Mouse (Mus musculus) spleen, postnatal 36 days (tissue): ENCODE results near the gene Rnf168.
A peak's percentile ranks its signal among the peaks of the same experiment; 100 is the strongest.
"Not testable (repeated sequence)": the region's sequence is repeated elsewhere in the genome, so short reads cannot be mapped to it uniquely, and the experiment has no call there.

Experiments used
- DNase-seq, 2 experiments: peaks; one replicate each; pipeline ENCODE4 v3.0.0; 2022; ENCODE audit warnings: low spot score in 2 of 2, mixed read lengths in 1 of 2

The Rnf168 gene

DNA sequence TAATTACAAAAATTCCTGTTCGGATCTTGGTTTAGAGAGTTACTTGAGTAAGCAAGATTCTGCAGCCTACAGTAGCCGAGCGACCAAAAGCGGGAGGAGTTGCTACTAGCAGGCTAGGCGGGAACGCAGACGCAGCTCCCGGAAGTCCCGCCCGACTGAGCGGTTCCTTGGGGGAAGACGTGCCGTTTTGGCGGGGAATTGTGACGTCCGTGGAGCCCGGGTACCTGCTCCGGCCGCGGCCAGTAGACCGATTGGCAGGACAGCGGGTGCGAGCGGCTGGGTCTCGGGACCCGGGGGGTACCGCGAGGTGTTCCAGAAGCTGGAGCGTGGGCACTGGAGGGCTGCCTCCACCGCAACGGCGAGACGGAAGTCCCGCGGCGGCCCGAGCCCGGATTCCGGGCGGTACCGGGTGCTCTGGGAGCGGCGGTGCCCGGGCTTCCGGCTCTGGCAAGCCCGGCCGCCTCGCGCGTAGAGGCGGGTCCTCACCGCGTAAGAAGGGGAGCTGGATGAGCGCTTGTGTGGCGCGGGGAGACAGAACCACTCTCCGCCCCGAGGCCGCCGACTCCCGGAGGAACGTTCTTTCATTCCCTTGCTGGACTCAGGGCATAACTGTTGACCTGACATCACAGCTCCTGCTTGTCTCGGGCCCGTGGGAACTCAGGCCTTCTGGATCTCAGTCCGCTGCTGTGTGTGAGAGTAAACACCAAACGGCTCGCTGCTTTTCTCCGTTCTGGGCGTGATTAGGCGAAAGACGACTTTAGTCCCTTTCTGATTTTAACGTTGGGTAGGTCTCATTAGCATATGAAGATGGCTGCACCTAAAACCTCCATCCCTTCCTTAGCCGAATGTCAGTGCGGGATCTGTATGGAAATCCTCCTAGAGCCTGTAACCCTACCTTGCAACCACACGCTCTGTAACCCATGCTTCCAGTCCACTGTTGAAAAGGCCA lies at the start of gene Rnf168:
TSS of gene Rnf168 (plus strand) at position 152 of the 949 bp plus-strand sequence.
- peak; percentile 88 for DNase-seq

- not testable (repeated sequence) for DNase-seq
Measured at GRCm38 (mm10) chr16:32232050-32232449, 45.2 kb upstream of the Rnf168 start.

DNA sequence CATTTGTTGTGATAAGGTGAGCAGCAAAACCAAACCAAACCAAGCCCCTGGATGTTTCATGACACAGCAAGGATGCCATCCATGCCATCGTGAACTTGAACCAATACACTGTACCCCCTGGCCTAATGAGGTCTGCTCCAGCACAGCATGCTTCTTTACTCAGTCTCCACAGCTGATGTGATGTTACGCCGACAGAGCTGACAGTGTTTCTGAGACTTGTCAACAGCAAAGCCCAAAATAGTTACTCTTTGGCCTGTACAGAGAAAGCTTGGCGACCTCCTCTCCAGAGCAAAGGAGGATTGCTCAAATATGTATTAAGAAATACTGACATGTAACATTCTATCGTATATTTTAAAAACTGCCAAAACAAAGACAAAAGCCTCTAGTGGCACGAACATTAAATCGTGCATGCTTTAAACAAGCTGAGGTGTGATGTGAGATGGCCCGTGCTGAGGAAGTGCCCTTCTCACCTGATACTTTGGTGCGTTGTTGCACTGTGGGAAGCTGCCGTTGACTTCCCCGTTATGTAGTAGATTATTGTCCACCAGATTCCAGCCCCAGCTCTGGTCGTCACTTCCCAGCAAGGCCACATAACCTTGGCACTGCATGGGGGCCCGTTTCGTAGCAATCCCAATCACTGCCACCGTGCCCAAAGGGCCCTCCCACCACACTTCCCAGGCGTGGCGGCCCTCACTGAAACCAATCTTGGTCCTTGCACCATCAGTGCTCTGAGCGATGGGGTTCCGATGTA lies 39.2 kb upstream of the Rnf168 start:
- no peak for DNase-seq

- DNase-seq: no peak
Measured at GRCm38 (mm10) chr16:32239428-32240312, 37.6 kb upstream of the Rnf168 start.

DNA sequence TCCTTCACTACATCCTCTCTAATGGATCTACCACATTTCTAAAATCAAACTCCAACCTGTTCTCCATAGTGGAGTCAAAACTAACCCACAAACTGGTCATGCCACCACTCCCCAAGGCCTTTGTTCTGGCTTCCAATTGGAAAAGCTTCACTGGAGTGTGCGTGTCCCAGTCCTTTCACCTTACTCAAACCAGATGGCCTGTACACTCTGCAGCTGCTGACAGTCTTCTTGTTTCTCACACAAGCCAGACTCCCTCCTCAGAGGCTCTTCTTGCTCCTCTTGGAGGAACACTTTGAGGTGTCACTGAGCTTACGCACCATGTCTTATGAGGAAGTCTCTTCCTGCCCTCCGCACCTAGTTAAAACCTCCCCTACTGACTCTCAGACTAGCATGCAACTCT lies 33.4 kb upstream of the Rnf168 start:
- DNase-seq: no peak

DNA sequence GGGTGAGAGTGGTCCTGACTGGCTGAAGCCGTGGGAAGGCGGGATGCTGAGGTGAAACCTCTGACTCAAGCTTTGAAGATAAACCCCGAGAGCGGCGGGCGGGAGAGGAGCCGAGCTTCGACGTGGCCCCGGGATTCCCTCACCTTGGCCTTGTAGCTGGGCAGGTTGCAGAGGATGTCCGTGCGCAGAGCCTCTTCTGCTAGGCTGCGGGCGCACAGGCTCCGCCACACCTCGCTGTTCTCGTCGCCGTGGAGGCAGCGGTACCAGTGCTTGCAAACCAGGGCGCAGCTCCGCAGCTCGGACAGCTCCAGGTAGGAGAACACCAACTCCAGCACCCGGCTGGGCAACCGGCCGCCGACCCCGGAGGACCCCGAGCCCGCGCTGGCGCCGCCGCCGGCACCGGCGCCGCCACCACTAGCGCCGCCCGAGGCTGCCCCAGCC lies 30.9 kb upstream of the Rnf168 start:
- peak; percentile 34 to 52 for DNase-seq

GRCm38 (mm10) chr16:32246952-32247370 lies 30.3 kb upstream of the Rnf168 start, which contains the start of the genes Fbxo45 and Wdr53:
Gene Fbxo45, minus strand, starts transcription at chr16:32247158.
Gene Wdr53, plus strand, starts transcription at chr16:32247227.
- peak; percentile 98 for DNase-seq

DNA sequence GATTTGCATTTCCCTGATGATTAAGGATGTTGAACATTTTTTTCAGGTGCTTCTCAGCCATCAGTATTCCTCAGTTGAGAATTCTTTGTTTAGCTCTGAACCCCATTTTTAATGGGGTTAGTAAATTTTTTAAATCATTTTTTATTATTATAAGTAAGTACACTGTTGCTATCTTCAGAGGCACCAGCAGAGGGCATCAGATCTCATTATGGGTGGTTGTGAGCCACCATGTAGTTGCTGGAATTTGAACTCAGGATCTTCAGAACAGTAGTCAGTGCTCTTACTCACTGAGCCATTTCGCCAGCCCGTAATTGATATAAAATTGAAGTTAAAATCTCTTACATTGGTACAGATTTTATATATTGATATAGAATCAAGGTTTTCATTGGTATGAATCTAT lies 13.0 kb upstream of the Rnf168 start:
- peak; percentile 14 to 32 for DNase-seq

DNA sequence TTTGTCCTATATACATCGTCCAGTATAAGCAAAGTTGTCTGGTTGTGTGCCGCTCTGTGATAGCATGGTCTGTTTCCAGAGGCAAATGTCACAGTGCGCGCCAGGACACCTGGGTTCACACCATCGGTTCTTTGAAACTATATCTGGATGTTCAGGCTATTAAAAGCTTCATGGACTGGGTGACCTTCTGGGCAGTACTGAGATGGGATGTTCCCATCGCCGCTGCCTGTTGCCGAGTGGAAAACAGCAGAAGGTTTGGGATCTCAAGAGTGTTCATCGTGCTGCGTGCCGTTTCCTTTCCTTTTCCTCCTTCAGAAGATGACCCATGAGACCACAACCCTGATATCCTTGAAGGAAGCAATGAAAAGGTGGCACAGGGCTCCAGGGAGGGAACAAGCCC lies 6.0 kb upstream of the Rnf168 start, which contains the start of gene Smco1:
TSS of gene Smco1 (plus strand) at position 178 of the 400 bp plus-strand sequence.
- no peak for DNase-seq

DNA sequence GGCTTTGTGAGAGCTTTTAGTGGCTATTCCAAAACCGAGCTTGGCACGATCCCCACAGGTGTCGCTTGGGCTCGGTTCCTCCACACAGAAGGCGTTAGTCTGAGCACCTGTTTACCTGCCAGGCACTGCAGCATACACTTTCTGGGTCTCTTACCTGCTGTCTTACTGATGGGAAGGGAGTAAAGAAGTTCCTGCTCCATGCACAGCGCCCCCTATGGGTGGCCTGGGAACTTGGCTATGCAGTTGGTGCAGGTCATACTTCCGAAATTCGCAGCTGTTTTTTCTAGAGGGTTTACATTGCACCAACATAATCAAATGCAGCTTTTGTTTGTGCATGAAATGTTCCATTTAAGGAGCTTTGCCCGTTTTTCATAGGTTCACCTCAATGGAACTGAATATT lies 3.9 kb upstream of the Rnf168 start:
- DNase-seq: no peak

GRCm38 (mm10) chr16:32275041-32275440 lies 2.2 kb upstream of the Rnf168 start:
- no peak for DNase-seq

DNA sequence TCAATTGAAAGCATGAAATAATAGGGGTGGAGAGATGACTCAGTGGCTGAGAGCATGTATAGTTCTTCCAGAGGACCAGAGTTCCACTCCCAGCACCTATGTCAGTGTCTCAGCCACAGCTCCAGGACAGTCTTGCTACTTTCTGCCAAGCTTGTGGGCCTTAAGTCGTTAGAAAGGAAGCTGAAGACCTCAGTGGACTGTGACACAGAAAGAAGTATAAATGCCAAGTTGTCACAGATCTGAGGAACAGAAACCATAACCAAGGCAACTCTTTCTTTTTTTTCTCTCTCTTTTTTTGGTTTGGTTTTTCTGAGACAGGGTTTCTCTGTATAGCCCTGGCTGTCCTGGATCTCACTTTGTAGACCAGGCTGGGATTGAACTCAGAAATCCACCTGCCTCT lies 1.4 kb upstream of the Rnf168 start:
- DNase-seq: peak; percentile 29 to 37

GRCm38 (mm10) chr16:32278396-32278795 lies 1.1 kb downstream of the Rnf168 start:
- DNase-seq: no peak

- no peak for DNase-seq
Measured at GRCm38 (mm10) chr16:32280211-32280610, 3.0 kb downstream of the Rnf168 start.

- no peak for DNase-seq
Measured at GRCm38 (mm10) chr16:32282608-32283007, 5.3 kb downstream of the Rnf168 start.

- DNase-seq: no peak
Measured at GRCm38 (mm10) chr16:32291821-32292220, 14.6 kb downstream of the Rnf168 start.

- not testable (repeated sequence) for DNase-seq
Measured at GRCm38 (mm10) chr16:32299617-32300016, 22.4 kb downstream of the Rnf168 start.

DNA sequence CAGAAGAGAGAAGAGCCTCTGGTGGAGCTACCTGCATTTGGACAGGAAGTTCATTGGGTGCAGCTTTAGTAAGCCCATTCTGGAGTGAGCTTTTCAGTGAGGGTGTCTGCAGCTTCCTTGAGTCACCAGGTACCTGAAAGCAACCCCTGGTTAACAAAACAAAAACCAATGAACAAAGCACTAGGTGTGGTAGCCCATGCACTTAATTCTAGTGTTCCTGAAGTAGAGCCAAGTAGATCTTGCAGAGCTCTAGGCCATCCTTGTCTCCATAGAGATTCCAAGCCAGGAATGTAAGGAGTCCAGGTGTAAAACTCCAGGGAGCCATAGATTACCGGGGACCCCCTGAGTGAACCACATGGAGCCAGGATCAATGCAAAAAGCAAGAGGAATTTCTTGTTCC lies 25.8 kb downstream of the Rnf168 start:
- no peak for DNase-seq

DNA sequence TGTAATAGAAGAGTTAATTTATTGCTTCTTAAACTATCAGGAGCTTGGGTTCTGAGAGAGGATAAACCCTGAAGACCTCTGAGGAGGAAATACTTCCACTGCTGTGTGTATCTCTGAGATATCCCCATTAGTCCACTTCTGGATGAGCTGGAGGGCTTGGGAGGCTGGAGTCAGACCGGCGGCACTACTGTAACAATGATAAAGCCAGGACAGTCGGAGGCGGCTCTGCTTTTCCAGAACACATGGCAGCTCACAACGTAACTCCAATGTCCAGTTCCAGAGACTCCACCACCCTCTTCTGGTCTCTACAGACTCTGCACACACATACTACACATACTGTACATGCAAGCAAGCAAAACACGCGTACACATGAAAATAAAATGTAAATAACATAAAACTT lies 26.6 kb downstream of the Rnf168 start:
- no peak for DNase-seq

- DNase-seq: no peak
Measured at GRCm38 (mm10) chr16:32311970-32312369, 34.7 kb downstream of the Rnf168 start.

DNA sequence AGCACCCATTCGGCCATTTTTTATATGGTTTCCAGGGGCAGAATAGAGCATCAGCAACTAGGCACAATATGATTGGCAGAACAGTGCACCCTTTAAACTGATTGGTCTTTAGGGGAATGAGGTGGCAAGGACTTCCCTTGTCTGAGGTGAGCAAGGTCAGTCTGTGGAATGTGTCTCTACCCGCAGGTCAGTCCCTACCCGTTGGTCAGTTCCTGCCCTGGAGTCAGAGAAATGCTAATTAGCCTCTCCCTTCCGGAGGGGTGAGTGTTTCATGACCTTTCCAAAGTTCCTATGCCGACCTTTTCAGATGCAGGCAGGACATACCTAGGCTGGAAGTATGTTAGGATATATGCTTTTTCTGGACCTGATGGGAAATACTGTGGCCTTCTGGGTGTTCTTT lies 35.1 kb downstream of the Rnf168 start:
- DNase-seq: no peak
